Mouse (Mus musculus) skeletal muscle tissue, adult 2 months (tissue): Measurements from ENCODE around the gene Chrna7.
A peak's percentile ranks its signal among the peaks of the same experiment; 100 is the strongest.

ENCODE experiments used
- DNase-seq: peaks from one replicate; pipeline ENCODE4 v3.0.0-alpha.2; 2012; ENCODE audit warnings: low read depth, low spot score

Gene Chrna7

GRCm38 (mm10) chr7:63212084-63212723, at the start of gene Chrna7:
Gene Chrna7, minus strand, starts transcription at chr7:63212569.
- DNase-seq = peak; percentile 27

DNA sequence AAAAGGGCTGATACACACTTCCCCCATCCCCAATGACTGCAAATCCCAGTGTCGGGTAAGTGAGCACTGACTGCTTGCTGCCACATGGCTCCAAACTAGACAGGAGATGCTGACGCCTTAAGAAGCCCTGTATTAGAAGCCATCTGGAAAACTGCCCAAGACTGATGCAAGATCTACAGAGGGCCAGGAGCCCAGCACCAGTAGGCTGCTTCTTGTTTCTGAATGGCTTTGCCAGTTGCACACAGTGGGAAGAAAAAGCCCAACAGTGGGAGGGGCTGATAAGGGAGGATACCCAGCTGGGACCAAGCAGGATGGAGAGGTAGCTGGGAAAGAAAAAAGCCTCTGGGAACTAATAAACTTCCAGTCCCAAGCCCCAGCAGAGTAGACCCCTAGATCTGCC, 37.0 kb upstream of the Chrna7 start:
- DNase-seq = peak; percentile 3

- no peak for DNase-seq
These were observed 25.6 kb upstream of the Chrna7 start for GRCm38 (mm10) chr7:63237852-63238516.

GRCm38 (mm10) chr7:63225066-63225780, 12.9 kb upstream of the Chrna7 start:
- no peak for DNase-seq

- DNase-seq = no peak
These were observed 707 bp downstream of the Chrna7 start for GRCm38 (mm10) chr7:63211641-63212083.

- DNase-seq = no peak
These were observed 2.9 kb downstream of the Chrna7 start for GRCm38 (mm10) chr7:63209501-63209900.

DNA sequence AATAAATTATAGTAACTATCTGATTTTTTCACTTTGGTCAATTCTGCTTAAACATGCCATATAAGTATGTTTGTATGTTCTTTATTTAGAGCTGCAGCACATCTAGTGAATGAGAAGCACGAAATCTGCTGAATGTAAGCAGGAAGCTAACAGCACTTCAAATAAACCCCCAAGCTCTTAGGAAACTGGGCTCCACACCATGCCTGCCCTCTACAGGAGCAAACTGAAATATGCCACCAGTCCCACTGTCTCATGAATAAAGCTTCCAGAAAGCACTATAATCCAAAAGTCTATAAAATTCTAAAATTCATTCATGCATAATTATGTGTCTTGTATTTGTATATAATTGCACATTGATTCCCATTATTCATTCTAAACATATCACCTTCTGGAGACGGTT, 5.2 kb downstream of the Chrna7 start:
- no peak for DNase-seq

DNA sequence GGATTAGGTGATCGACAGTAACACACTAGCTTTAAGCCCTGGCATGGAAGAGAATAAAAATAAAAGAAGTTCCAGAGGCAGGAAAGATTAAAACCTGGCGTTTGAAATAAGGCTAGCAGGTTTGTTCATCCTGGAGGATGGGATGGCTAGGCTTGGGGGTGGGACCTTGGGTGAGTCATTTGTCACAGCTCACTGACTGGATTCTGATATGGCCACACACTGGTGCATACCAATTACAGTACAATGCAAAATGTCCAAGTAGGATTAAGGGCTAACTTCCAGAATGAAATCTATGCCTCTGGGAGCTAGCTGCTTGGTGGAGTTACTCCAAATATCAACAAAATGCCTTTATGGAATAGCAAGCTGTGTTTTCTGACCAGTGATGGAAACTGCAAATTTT, 16.8 kb downstream of the Chrna7 start:
- DNase-seq = no peak

- DNase-seq = no peak
These were observed 22.5 kb downstream of the Chrna7 start for GRCm38 (mm10) chr7:63189647-63190534.

- no peak for DNase-seq
These were observed 42.1 kb downstream of the Chrna7 start for GRCm38 (mm10) chr7:63170063-63170787.

GRCm38 (mm10) chr7:63164617-63165016, 47.8 kb downstream of the Chrna7 start:
- DNase-seq = no peak

- DNase-seq = no peak
These were observed 50.0 kb downstream of the Chrna7 start for GRCm38 (mm10) chr7:63162272-63162864.

GRCm38 (mm10) chr7:63153239-63153638, 59.1 kb downstream of the Chrna7 start:
- no peak for DNase-seq

- no peak for DNase-seq
These were observed 63.6 kb downstream of the Chrna7 start for GRCm38 (mm10) chr7:63148740-63149139.

DNA sequence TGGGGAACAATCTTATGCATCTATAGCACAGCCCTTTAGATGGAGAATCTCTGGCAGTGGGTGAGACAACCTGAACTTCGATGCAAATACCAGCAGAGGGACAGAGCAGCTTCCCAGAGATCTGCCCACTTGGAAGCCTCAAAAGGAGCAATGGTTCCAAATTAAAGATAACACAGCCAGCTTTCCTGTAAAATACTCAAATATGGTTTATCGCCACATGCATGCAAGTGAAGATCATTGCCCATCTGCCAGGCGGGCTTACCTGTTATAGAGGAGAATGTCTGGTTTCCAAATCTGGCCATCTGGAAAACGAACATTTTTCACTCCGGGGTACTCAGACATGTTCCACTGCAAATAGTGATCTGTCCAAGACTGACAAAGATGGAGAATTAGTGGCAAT, 64.0 kb downstream of the Chrna7 start:
- no peak for DNase-seq

- no peak for DNase-seq
These were observed 89.8 kb downstream of the Chrna7 start for GRCm38 (mm10) chr7:63122547-63122946.

DNA sequence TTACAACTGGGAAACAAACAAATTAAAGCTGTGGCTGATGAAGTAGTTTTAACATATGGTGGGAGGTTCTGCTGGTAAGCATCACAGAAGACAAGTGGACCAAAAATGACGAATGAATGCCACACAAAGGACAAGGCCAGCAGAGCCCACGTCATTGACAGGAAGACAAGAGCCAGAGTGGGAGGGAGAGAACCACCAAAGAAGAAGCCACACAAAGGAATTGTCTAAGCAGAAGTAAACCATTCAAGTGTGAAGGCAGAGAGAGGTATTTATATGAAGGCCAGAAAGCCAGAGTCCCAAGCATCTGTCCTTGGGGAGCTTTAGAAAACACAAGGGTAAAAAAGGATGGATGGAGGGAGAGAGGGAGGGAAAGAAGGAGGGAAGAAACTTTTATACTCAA, 98.7 kb downstream of the Chrna7 start:
- DNase-seq = no peak

- DNase-seq = no peak
These were observed 99.1 kb downstream of the Chrna7 start for GRCm38 (mm10) chr7:63113252-63113651.

DNA sequence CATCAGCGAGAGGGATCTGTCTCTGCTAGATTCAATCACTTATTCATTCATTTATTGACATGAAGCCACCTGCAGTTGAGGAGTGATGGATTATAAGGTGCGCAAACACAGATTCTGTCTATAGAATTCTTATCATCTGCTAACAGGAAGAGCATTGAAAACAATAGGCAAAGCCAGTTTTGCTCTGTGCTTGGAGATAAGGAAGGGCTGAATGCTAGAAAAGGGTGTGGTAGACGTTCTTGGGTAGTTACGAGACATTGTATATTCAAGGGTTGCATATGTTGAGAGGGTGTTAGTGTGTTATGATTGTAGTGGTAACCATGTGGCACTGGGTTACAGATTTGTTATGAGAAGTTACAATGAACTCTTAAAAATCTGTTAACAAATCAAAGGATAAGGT, 103.0 kb downstream of the Chrna7 start:
- DNase-seq = no peak

- no peak for DNase-seq
These were observed 126.4 kb downstream of the Chrna7 start for GRCm38 (mm10) chr7:63085954-63086353.
